Mouse (Mus musculus): ENCODE measurements around the gene Cdc14a.

DNA sequence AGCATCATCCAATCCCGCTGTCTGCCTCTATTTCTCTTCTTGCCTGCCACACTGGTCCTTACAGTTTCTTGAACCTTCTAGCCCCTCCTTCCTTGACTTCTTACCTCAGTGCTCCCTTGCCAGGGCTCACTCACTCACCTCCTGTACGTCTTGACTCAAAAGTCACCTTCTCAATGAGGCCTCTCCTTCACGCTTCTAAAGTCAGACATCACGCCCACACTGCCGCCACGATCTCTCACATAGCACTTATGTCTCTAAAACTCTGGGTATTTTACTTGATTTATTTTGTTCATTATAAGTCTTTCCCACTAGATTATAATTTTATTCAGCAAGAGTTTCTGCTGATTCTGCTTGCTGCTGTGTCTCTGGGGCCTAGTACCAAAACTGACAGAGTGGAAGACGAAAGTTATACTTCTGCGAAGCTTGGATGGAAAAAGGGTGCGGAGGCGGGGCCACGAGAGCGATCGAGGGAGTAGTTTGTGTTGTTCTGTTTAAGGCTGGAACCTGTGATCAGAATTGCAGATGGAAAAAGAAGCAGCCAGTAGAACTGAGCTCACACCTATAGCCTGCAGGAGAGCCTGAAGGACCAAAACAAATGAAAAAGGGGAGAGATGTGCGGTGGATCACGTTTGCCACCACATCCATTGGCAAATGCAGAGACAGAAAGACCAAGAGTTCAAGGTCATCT lies 17.8 kb upstream of the Cdc14a start:
- TF ChIP-seq CTCF (conservative IDR thresholded peaks at IDR 0.05; ENCODE audit: low read length) (no peak), POU5F1 (IDR thresholded peaks at IDR 0.05; ENCODE audit: borderline replicate concordance, low read length) (no peak), NANOG (IDR thresholded peaks at IDR 0.05; ENCODE audit: borderline replicate concordance, low read length) (no peak)

All from E14TG2a.4 (cell line).